Mouse (Mus musculus) right cerebral cortex, adult 2 months (tissue): Measurements from ENCODE around the gene Jmjd7.

ENCODE experiments used
- DNase-seq, 2 experiments: peaks; one replicate each; pipeline ENCODE4 v3.0.0; 2021 to 2022; ENCODE audit warnings: low spot score in 2 of 2

The Jmjd7 gene

GRCm38 (mm10) chr2:120058818-120059217, 31.5 kb downstream of the Jmjd7 start:
- DNase-seq: no peak

- DNase-seq: no peak
These were observed 32.2 kb downstream of the Jmjd7 start for GRCm38 (mm10) chr2:120059466-120059865.

GRCm38 (mm10) chr2:120060190-120060589, 32.9 kb downstream of the Jmjd7 start:
- no peak for DNase-seq

- DNase-seq: no peak
These were observed 33.4 kb downstream of the Jmjd7 start for GRCm38 (mm10) chr2:120060651-120061050.

GRCm38 (mm10) chr2:120062248-120062647, 35.0 kb downstream of the Jmjd7 start:
- DNase-seq: no peak

- DNase-seq: no peak
These were observed 37.4 kb downstream of the Jmjd7 start for GRCm38 (mm10) chr2:120064639-120065038.

- peak; percentile 54 to 57 for DNase-seq
These were observed 38.0 kb downstream of the Jmjd7 start for GRCm38 (mm10) chr2:120065243-120065642.

- DNase-seq: no peak
These were observed 38.9 kb downstream of the Jmjd7 start for GRCm38 (mm10) chr2:120066224-120066623.

- DNase-seq: no peak
These were observed 41.5 kb downstream of the Jmjd7 start for GRCm38 (mm10) chr2:120068555-120069465.

GRCm38 (mm10) chr2:120069466-120069990, 42.2 kb downstream of the Jmjd7 start:
- peak; percentile 79 to 80 for DNase-seq

GRCm38 (mm10) chr2:120074096-120074495, 46.8 kb downstream of the Jmjd7 start:
- no peak for DNase-seq

GRCm38 (mm10) chr2:120076076-120076705, 48.9 kb downstream of the Jmjd7 start:
- peak in 1 of 2 experiments; percentile 62 for DNase-seq
